Mouse (Mus musculus): ENCODE results near the gene Glb1l.

DNA sequence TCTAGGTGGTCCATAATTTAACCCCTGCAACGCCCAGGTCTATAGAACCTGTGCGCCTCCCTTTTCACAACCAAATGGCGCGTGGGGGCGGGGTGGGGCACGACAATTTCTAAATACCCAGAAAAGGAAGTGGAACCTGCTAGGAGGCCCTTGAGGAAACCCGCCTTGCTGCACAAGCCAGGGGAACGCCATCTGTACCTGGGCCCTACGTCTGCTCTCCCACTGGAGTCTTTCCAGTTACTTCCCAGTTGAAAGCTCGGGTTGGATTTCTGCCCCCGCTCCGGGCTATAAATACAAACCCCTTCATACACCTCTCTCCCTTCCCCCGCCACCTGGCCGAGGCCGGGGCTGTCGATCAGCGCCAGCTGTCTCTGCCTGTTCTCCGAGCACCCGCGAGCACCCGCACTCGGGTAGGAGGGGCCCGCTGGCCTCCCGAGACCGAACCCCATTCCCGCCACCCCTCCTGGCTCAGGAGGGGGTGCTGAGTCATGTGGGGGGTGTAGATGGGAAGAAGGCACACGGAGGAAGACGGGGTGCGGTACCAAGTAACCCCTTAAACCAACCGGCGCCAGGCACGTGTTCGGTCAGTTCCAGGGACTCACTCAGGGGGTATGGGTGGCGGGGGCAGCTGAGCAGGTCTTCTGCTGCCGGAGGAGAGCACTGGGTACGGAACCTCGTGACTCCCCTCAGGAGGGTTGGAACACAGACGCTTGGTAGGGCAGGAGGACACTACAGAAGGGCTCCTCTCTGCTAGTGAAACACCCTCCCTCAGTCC lies 7.8 kb upstream of the Glb1l start:
- TF ChIP-seq CTCF (IDR thresholded peaks at IDR 0.05; ENCODE audit: low read depth, low read length): no peak
- TF ChIP-seq TAL1 (conservative IDR thresholded peaks at IDR 0.05; ENCODE audit: low read depth, low read length): no peak

Data from G1E (cell line).